18 mouse cellular contexts compared by ENCODE assay signal in the genomic region with DNA sequence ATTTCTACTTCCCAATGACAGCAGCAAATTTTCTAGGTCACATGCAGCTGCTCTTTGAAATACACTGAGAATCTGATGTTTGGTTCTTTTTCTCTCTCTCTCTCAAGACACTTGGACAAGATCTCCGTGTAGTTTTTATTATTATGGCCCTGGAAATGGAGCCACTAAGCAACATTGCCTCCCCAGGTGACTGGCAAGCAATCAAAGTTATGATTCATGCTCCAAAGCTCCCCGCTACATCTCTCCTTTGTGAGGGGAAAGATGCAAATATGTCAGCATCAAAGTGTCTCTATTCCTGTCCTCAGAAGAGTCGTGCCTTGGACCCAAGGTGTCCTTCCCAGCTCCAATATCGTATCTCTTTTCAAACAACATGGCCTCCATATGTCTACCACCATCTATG. TPM values are rescaled to one million over a fixed set of nuclear protein-coding genes. Genes with fewer than 3 reads are reported as not detected.
A peak's percentile ranks its signal among the peaks of the same experiment; 100 is the strongest.
DNase-seq lines count a peak whose midpoint lies in the region; TF ChIP-seq lines count a peak whose summit lies in the region.
"Had no signal": no experiment of that assay in that cellular context is flagged by ENCODE, and none has a peak within 500 bp of the region (broad histone marks: within the 10 kb centered on the region; RNA-seq: fewer than 3 reads in every experiment).

No protein-coding gene starts in this region.

- 12% methylated on average over 4 of the region's 4 CpGs for WGBS in cerebellum, adult 2 months

- no peak for TF ChIP-seq POLR2A in cerebellum, adult 2 months (IDR thresholded peaks at IDR 0.05; ENCODE audit: borderline replicate concordance, insufficient read depth, low read length)

- no peak overlapping the region for H3K27ac ChIP-seq in cerebellum, adult 2 months (ENCODE audit: insufficient read depth, low read length)
- H3K27ac ChIP-seq: embryonic facial prominence, embryonic 10.5 days; embryonic facial prominence, embryonic 12.5 days; forebrain, embryonic 13.5 days; forebrain, embryonic 15.5 days had no signal

- no peaks in the 10 kb centered on the region for H3K4me1 ChIP-seq in cerebellum, adult 2 months (ENCODE audit: control insufficient read depth, insufficient read depth, low read length)
- H3K4me1 ChIP-seq: embryonic facial prominence, embryonic 10.5 days; embryonic facial prominence, embryonic 12.5 days; forebrain, embryonic 13.5 days; forebrain, embryonic 15.5 days had no signal

- DNase-seq in cerebellum, adult 2 months: peak; percentile 8 to 43
- DNase-seq in cerebellum, postnatal 4 days (ENCODE audit: low spot score in 2 of 2): no peak
- DNase-seq in cerebellum, postnatal 14 days: peak; percentile 28 to 55
- no peak for DNase-seq in cerebellum, adult 18-20 months
- DNase-seq in brain, adult 2 months (ENCODE audit: low read depth, low spot score): peak; percentile 25
- DNase-seq: adrenal gland, adult 8-10 months; adrenal gland, postnatal 14 days; adrenal gland, postnatal 36 days; B cell, adult 2 months; cerebellum, adult 11 months; cerebellum, adult 8-10 months; forebrain, postnatal 0 days had no signal

- no peak for TF ChIP-seq CTCF in cerebellum, adult 2 months (IDR thresholded peaks at IDR 0.05; ENCODE audit: borderline replicate concordance, insufficient read depth, low read depth, low read length)

- H3K27me3 ChIP-seq in cerebellum, adult 2 months (ENCODE audit: control insufficient read depth, insufficient read depth, low read length): no peaks in the 10 kb centered on the region
- H3K27me3 ChIP-seq: CH12.LX; embryonic facial prominence, embryonic 12.5 days; forebrain, embryonic 13.5 days; forebrain, embryonic 15.5 days had no signal

- H3K4me3 ChIP-seq in cerebellum, adult 2 months (replicated peaks; ENCODE audit: insufficient read depth, low read depth, low read length): no peak overlapping the region
- H3K4me3 ChIP-seq: embryonic facial prominence, embryonic 10.5 days; embryonic facial prominence, embryonic 12.5 days; forebrain, embryonic 13.5 days; forebrain, embryonic 15.5 days had no signal

RNA-seq across cellular contexts. Expression of a gene that starts 14.5 kb away (rescaled TPM):
- 0.29 and 0.64 TPM in 2 replicates for polyA plus RNA-seq in cerebellum, adult 2 months (2012; rRNA removed)
- polyA plus RNA-seq: G1E had no signal

Comparison
In these comparisons a context has a peak if more than half of its experiments do, and no peak if none do; other contexts are left out.
1. DNase-seq: peak in cerebellum, adult 2 months (2 of 2), cerebellum, postnatal 14 days (2 of 2) and brain, adult 2 months (single experiment); none in cerebellum, postnatal 4 days (0 of 2) and cerebellum, adult 18-20 months (0 of 2).